Mouse (Mus musculus): ENCODE results near the gene Fbxl5. TPM values are rescaled to one million over a fixed set of nuclear protein-coding genes. Genes with fewer than 3 reads are reported as not detected.

The Fbxl5 gene
- total and polyA plus RNA-seq, 3 experiments = 20.0 to 124 (median 64.5) TPM

DNA sequence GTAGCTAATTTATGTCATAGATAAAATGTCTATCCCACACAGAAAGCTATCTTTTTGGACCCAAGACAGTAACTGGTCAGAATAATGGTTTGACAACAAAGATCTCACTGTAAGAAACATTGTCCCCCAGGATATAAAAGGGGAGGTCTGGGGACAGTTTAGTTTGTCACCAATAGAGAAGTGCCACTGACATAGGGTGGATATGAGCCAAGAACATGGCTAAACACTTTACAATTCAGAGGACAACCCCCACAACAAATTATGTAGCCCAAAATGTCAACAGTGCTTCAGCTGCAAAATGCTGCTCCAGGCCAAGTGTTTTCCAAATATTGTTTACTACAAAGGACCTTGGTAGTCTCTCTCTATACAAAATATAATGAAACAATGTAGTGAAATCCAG lies 45.0 kb downstream of the Fbxl5 start:
- no peak for ATAC-seq (ENCODE audit: extremely low read depth, insufficient number of reproducible peaks, low FRiP score, poor library complexity, severe bottlenecking)
- H3K27me3 ChIP-seq (ENCODE audit: insufficient read depth, low read length) = no peaks in the 10 kb centered on the region
- peaks cover 16% of the 10 kb centered on the region for H3K36me3 ChIP-seq (replicated peaks)
- no peaks in the 10 kb centered on the region for H3K9me3 ChIP-seq (replicated peaks)
- no peak overlapping the region for H3K4me3 ChIP-seq (ENCODE audit: low read depth, low read length)
- no peak for DNase-seq (ENCODE audit: low spot score)
- H3K4me1 ChIP-seq (ENCODE audit: insufficient read depth, low read depth, low read length) = peaks cover 29% of the 10 kb centered on the region
- TF ChIP-seq GATA1 (IDR thresholded peaks at IDR 0.05; ENCODE audit: borderline replicate concordance, low read length) (no peak), POLR2AphosphoS5 (IDR thresholded peaks at IDR 0.05; ENCODE audit: insufficient replicate concordance, low read depth, low read length) (no peak), CTCF (IDR thresholded peaks at IDR 0.05; ENCODE audit: low read depth, low read length) (no peak), GATA2 (IDR thresholded peaks at IDR 0.05; ENCODE audit: borderline replicate concordance, low read depth, low read length) (no peak), TAL1 (conservative IDR thresholded peaks at IDR 0.05; ENCODE audit: low read depth, low read length) (no peak)

DNA sequence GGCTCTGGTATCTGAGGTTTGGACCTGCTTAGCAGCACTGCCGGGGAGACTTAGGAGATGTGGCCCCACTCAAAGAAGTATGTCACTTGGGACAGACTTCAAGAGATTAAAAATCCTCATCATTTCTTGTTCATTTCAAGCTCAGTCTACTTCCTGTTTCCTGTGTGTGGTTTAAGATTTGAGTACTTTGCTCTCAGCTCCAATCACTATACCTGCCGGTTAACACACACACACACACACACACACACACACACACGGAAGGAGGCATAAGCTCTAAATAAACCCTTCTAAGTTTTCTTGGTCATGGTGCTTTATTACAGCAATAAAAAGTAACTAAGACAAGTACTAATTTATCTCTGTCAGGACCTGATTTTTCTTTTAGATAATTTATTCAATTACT lies 49.9 kb downstream of the Fbxl5 start:
- H3K36me3 ChIP-seq (replicated peaks) = peaks cover 43% of the 10 kb centered on the region
- no peak for TF ChIP-seq TAL1 (conservative IDR thresholded peaks at IDR 0.05; ENCODE audit: low read depth, low read length)
- no peak for TF ChIP-seq POLR2AphosphoS5 (IDR thresholded peaks at IDR 0.05; ENCODE audit: insufficient replicate concordance, low read depth, low read length)
- no peak for TF ChIP-seq CTCF (IDR thresholded peaks at IDR 0.05; ENCODE audit: low read depth, low read length)
- TF ChIP-seq GATA2 (IDR thresholded peaks at IDR 0.05; ENCODE audit: borderline replicate concordance, low read depth, low read length) = no peak
- TF ChIP-seq GATA1 (IDR thresholded peaks at IDR 0.05; ENCODE audit: borderline replicate concordance, low read length) = no peak
- H3K27me3 ChIP-seq (ENCODE audit: insufficient read depth, low read length) = no peaks in the 10 kb centered on the region
- DNase-seq (ENCODE audit: low spot score) (no peak), ATAC-seq (ENCODE audit: extremely low read depth, insufficient number of reproducible peaks, low FRiP score, poor library complexity, severe bottlenecking) (no peak)
- peaks cover 14% of the 10 kb centered on the region for H3K4me1 ChIP-seq (ENCODE audit: insufficient read depth, low read depth, low read length)
- H3K9me3 ChIP-seq (replicated peaks) = no peaks in the 10 kb centered on the region
- H3K4me3 ChIP-seq (ENCODE audit: low read depth, low read length) = no peak overlapping the region

DNA sequence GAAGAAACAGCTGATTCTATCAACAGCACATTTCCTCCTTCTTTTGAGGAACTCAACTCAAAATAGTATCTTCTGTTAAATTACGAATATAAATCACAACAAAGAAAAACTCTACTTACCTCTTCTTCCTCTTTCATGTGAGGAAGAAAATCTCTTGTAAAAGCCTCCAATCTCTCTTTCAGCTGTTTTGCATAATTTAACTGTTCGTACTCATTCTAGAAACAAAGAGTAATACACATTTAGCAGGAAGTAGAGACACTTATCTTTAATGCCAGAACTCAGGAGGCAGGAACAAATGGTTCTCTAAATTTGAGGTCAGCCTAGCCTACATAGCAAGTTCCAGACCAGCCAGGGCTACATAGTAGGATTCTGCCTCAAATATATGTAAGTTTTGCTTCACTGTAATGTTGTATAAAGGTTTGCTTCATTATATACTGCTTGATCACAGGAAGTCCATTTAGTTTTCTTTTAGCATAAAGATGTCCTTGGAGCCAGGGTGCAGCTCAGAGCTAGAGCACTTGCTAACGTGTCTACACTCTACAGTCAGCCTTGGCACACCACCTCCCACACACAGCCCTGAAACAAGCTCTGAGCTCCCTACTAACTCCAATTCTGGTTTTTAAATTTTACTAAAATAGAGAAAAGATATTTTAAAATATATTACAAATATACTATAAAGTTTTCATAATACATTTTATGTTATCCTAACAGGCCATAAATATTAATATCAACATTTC lies 50.7 kb downstream of the Fbxl5 start:
- Histone ChIP-seq H3K27me3 (ENCODE audit: insufficient read depth, low read length) (no peaks in the 10 kb centered on the region), H3K36me3 (replicated peaks) (peaks cover 48% of the 10 kb centered on the region), H3K4me1 (ENCODE audit: insufficient read depth, low read depth, low read length) (peaks cover 14% of the 10 kb centered on the region), H3K4me3 (ENCODE audit: low read depth, low read length) (no peak overlapping the region), H3K9me3 (replicated peaks) (no peaks in the 10 kb centered on the region)
- ATAC-seq (ENCODE audit: extremely low read depth, insufficient number of reproducible peaks, low FRiP score, poor library complexity, severe bottlenecking) = peak; percentile 45
- DNase-seq (ENCODE audit: low spot score) = no peak
- TF ChIP-seq GATA1 (IDR thresholded peaks at IDR 0.05; ENCODE audit: borderline replicate concordance, low read length) = no peak
- no peak for TF ChIP-seq GATA2 (IDR thresholded peaks at IDR 0.05; ENCODE audit: borderline replicate concordance, low read depth, low read length)
- TF ChIP-seq POLR2AphosphoS5 (IDR thresholded peaks at IDR 0.05; ENCODE audit: insufficient replicate concordance, low read depth, low read length) = no peak
- TF ChIP-seq CTCF (IDR thresholded peaks at IDR 0.05; ENCODE audit: low read depth, low read length) = no peak
- 0 out of 2 replicates have a peak, but pooled peaks have one; percentile 10 for TF ChIP-seq TAL1 (conservative IDR thresholded peaks at IDR 0.05; ENCODE audit: low read depth, low read length)

DNA sequence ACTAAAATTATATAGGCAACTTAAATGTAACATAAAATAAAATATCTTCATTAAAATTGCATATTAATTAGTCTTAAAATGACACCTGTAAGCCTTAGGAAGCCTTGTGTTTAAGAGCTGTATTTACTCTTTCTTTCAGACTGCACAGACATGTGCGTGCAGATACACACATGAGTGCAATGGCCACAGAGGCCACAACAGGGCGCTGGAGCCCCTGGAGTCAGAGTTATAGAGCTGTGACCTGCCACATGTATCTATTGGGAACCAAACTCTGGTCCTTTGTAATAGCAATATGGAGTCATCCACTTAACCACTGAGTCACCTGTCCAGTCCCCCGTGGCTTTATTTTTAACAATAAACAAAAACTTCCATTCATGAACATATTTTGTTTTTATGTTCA lies 72.3 kb downstream of the Fbxl5 start:
- Histone ChIP-seq H3K4me1 (ENCODE audit: insufficient read depth, low read depth, low read length) (no peaks in the 10 kb centered on the region), H3K9me3 (replicated peaks) (no peaks in the 10 kb centered on the region), H3K36me3 (replicated peaks) (peaks cover 43% of the 10 kb centered on the region), H3K27me3 (ENCODE audit: insufficient read depth, low read length) (no peaks in the 10 kb centered on the region), H3K4me3 (ENCODE audit: low read depth, low read length) (no peak overlapping the region)
- no peak for ATAC-seq (ENCODE audit: extremely low read depth, insufficient number of reproducible peaks, low FRiP score, poor library complexity, severe bottlenecking)
- no peak for TF ChIP-seq POLR2AphosphoS5 (IDR thresholded peaks at IDR 0.05; ENCODE audit: insufficient replicate concordance, low read depth, low read length)
- TF ChIP-seq GATA2 (IDR thresholded peaks at IDR 0.05; ENCODE audit: borderline replicate concordance, low read depth, low read length) = no peak
- TF ChIP-seq TAL1 (conservative IDR thresholded peaks at IDR 0.05; ENCODE audit: low read depth, low read length) = no peak
- no peak for TF ChIP-seq CTCF (IDR thresholded peaks at IDR 0.05; ENCODE audit: low read depth, low read length)
- no peak for TF ChIP-seq GATA1 (IDR thresholded peaks at IDR 0.05; ENCODE audit: borderline replicate concordance, low read length)
- no peak for DNase-seq (ENCODE audit: low spot score)

DNA sequence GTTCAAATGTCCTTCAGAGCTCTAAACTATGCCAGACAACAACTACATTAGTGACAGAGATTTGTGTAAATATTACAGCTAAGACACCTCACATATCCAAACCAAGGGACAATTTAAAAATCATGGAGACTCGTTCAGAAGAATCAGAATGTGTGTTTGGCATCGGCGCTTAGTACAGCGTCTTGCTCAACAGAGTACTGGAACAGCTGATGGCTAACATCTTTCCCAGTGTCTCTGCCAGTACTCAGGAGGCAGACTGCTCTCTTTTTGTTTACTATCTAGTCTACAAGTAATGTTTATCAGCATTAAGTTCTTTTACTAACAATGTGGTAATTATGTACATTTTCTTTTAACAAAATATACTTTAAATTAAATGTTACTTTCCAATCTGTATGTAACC lies 73.4 kb downstream of the Fbxl5 start:
- Histone ChIP-seq H3K9me3 (replicated peaks) (no peaks in the 10 kb centered on the region), H3K4me1 (ENCODE audit: insufficient read depth, low read depth, low read length) (no peaks in the 10 kb centered on the region), H3K4me3 (ENCODE audit: low read depth, low read length) (no peak overlapping the region), H3K27me3 (ENCODE audit: insufficient read depth, low read length) (no peaks in the 10 kb centered on the region), H3K36me3 (replicated peaks) (peaks cover 43% of the 10 kb centered on the region)
- TF ChIP-seq GATA1 (IDR thresholded peaks at IDR 0.05; ENCODE audit: borderline replicate concordance, low read length) (no peak), POLR2AphosphoS5 (IDR thresholded peaks at IDR 0.05; ENCODE audit: insufficient replicate concordance, low read depth, low read length) (no peak), GATA2 (IDR thresholded peaks at IDR 0.05; ENCODE audit: borderline replicate concordance, low read depth, low read length) (no peak), CTCF (IDR thresholded peaks at IDR 0.05; ENCODE audit: low read depth, low read length) (no peak), TAL1 (conservative IDR thresholded peaks at IDR 0.05; ENCODE audit: low read depth, low read length) (no peak)
- ATAC-seq (ENCODE audit: extremely low read depth, insufficient number of reproducible peaks, low FRiP score, poor library complexity, severe bottlenecking) (no peak), DNase-seq (ENCODE audit: low spot score) (no peak)

DNA sequence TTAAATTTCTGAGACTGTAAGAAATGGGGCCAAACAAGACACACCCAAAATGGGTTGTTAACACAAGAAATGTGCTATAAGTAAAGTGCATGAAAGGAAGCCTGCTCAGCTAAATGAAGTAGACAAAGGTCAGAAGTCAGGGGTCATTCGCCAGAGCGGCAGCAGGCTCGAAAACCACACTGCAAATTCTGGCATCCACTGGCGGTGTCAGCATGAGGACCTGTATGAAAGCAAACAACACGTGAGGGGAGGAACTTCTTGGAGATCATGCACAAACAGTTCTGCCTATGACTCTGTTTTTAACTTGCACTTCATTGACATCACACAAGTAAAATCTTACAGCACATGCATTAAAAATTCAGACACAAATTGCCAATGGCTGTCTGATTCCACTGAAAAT lies 76.3 kb downstream of the Fbxl5 start:
- TF ChIP-seq GATA2 (IDR thresholded peaks at IDR 0.05; ENCODE audit: borderline replicate concordance, low read depth, low read length) = no peak
- TF ChIP-seq POLR2AphosphoS5 (IDR thresholded peaks at IDR 0.05; ENCODE audit: insufficient replicate concordance, low read depth, low read length) = no peak
- no peak for TF ChIP-seq TAL1 (conservative IDR thresholded peaks at IDR 0.05; ENCODE audit: low read depth, low read length)
- TF ChIP-seq GATA1 (IDR thresholded peaks at IDR 0.05; ENCODE audit: borderline replicate concordance, low read length) = no peak
- TF ChIP-seq CTCF (IDR thresholded peaks at IDR 0.05; ENCODE audit: low read depth, low read length) = no peak
- no peak for DNase-seq (ENCODE audit: low spot score)
- Histone ChIP-seq H3K4me1 (ENCODE audit: insufficient read depth, low read depth, low read length) (no peaks in the 10 kb centered on the region), H3K27me3 (ENCODE audit: insufficient read depth, low read length) (no peaks in the 10 kb centered on the region), H3K36me3 (replicated peaks) (peaks cover 39% of the 10 kb centered on the region), H3K4me3 (ENCODE audit: low read depth, low read length) (no peak overlapping the region), H3K9me3 (replicated peaks) (no peaks in the 10 kb centered on the region)
- ATAC-seq (ENCODE audit: extremely low read depth, insufficient number of reproducible peaks, low FRiP score, poor library complexity, severe bottlenecking) = no peak

Measured in G1E (cell line).